ENCODE assay signal across 8 mouse cellular contexts in the genomic region with DNA sequence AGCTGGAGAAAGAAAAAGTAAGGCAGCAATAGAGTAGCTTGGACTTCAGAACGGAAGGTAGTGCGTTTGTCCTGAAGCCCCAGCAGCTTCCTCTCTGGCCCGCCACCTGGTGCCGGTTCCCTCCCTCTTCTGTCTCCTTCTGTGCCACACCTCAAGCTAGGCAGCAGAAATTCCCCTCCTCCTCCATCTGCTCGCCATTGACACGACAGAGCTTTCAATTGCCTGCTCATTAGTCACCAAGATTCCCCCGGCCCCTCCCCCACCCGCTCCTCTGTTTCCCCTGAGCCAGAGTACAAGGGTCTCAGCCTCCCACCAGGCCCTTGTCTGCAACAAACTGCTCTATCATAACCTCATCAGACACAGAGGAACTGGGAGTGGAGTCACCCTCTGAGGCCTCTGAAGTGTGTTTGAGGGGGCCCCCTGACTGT. TPM values are rescaled to one million over a fixed set of nuclear protein-coding genes. Genes with fewer than 3 reads are reported as not detected.
DNase-seq lines count a peak whose midpoint lies in the region; ATAC-seq lines count a peak whose summit lies in the region.

No protein-coding gene starts in this region.

- peaks cover 14% of the 10 kb centered on the region for H3K4me1 ChIP-seq in heart, embryonic 16.5 days (ENCODE audit: control insufficient read depth, insufficient read depth, low read length)
- H3K4me1 ChIP-seq in embryonic facial prominence, embryonic 11.5 days (ENCODE audit: control insufficient read depth, insufficient read depth, low read length), result peaks cover 11% of the 10 kb centered on the region
- peaks cover 58% of the 10 kb centered on the region for H3K4me1 ChIP-seq in limb, embryonic 10.5 days
- peaks cover 12% of the 10 kb centered on the region for H3K4me1 ChIP-seq in midbrain, embryonic 15.5 days

- peak overlapping the region; percentile 27; the same call in 1 of the 2 replicates for H3K27ac ChIP-seq in heart, embryonic 16.5 days (ENCODE audit: low read length)
- peak overlapping the region; percentile 88 for H3K27ac ChIP-seq in embryonic facial prominence, embryonic 11.5 days (replicated peaks; ENCODE audit: low read depth, low read length)
- H3K27ac ChIP-seq in limb, embryonic 10.5 days, result peak overlapping the region; percentile 89
- H3K27ac ChIP-seq in midbrain, embryonic 15.5 days, result no peak overlapping the region

- H3K36me3 ChIP-seq in heart, embryonic 16.5 days (ENCODE audit: control insufficient read depth, insufficient read depth), result no peaks in the 10 kb centered on the region
- H3K36me3 ChIP-seq in embryonic facial prominence, embryonic 11.5 days (replicated peaks; ENCODE audit: control insufficient read depth, insufficient read depth, low read depth, low read length), result no peaks in the 10 kb centered on the region
- no peaks in the 10 kb centered on the region for H3K36me3 ChIP-seq in limb, embryonic 10.5 days
- no peaks in the 10 kb centered on the region for H3K36me3 ChIP-seq in midbrain, embryonic 15.5 days (replicated peaks)

- intact Hi-C loops in heart, postnatal 10 days (cut with DNase I), result no loop called here

- H3K27me3 ChIP-seq in heart, embryonic 16.5 days (ENCODE audit: control insufficient read depth, insufficient read depth, low read length), result no peaks in the 10 kb centered on the region
- H3K27me3 ChIP-seq in embryonic facial prominence, embryonic 11.5 days (ENCODE audit: control insufficient read depth, insufficient read depth, low read length), result no peaks in the 10 kb centered on the region
- H3K27me3 ChIP-seq in limb, embryonic 10.5 days (ENCODE audit: low read depth, poor library complexity, severe bottlenecking), result peaks cover 32% of the 10 kb centered on the region
- no peaks in the 10 kb centered on the region for H3K27me3 ChIP-seq in midbrain, embryonic 15.5 days (replicated peaks)

- peak overlapping the region; percentile 27; the same call in 1 of the 2 replicates for H3K9ac ChIP-seq in heart, embryonic 16.5 days (ENCODE audit: low read length)
- peak overlapping the region; percentile 37 for H3K9ac ChIP-seq in embryonic facial prominence, embryonic 11.5 days (replicated peaks; ENCODE audit: low read length)
- H3K9ac ChIP-seq in midbrain, embryonic 15.5 days, result no peak overlapping the region

- WGBS in heart, embryonic 16.5 days, result 32% methylated on average over 8 of the region's 8 CpGs
- 5% methylated on average over 8 of the region's 8 CpGs for WGBS in embryonic facial prominence, embryonic 11.5 days
- 0% methylated on average over 8 of the region's 8 CpGs for WGBS in limb, embryonic 10.5 days
- WGBS in midbrain, embryonic 15.5 days, result 7% methylated on average over 8 of the region's 8 CpGs

- DNase-seq in heart, postnatal 10 days, result no peak
- DNase-seq in embryonic facial prominence, embryonic 11.5 days (ENCODE audit: low spot score), result peak; percentile 78
- DNase-seq in limb, embryonic 10.5 days (ENCODE audit: low spot score), result peak; percentile 87
- DNase-seq in right cerebral cortex, adult 2 months (ENCODE audit: low spot score in 2 of 2), result no peak
- no peak for DNase-seq in layer of hippocampus, postnatal 14 days (ENCODE audit: low spot score in 2 of 2)
- no peak for DNase-seq in ovary, postnatal 36 days (ENCODE audit: low spot score)

- no peaks in the 10 kb centered on the region for H3K9me3 ChIP-seq in heart, embryonic 16.5 days (replicated peaks; ENCODE audit: control insufficient read depth, low read length)
- no peaks in the 10 kb centered on the region for H3K9me3 ChIP-seq in embryonic facial prominence, embryonic 11.5 days (replicated peaks; ENCODE audit: control insufficient read depth, low read length)
- no peaks in the 10 kb centered on the region for H3K9me3 ChIP-seq in limb, embryonic 10.5 days (replicated peaks)
- no peaks in the 10 kb centered on the region for H3K9me3 ChIP-seq in midbrain, embryonic 15.5 days

- no peak overlapping the region for H3K4me3 ChIP-seq in heart, embryonic 16.5 days (ENCODE audit: low read length)
- no peak overlapping the region for H3K4me3 ChIP-seq in embryonic facial prominence, embryonic 11.5 days (ENCODE audit: low read depth, low read length)
- H3K4me3 ChIP-seq in limb, embryonic 10.5 days, result peak overlapping the region; percentile 20
- H3K4me3 ChIP-seq in midbrain, embryonic 15.5 days, result no peak overlapping the region

- H3K4me2 ChIP-seq in heart, embryonic 16.5 days (ENCODE audit: low read depth, low read length), result no peak overlapping the region
- H3K4me2 ChIP-seq in embryonic facial prominence, embryonic 11.5 days (ENCODE audit: low read depth, low read length), result no peak overlapping the region
- no peak overlapping the region for H3K4me2 ChIP-seq in midbrain, embryonic 15.5 days

- ATAC-seq in heart, embryonic 16.5 days (replicated peaks; ENCODE audit: extremely low read depth, insufficient read depth, low FRiP score), result 0 out of 2 replicates have a peak, but pooled peaks have one; percentile 30
- ATAC-seq in embryonic facial prominence, embryonic 11.5 days (replicated peaks; ENCODE audit: insufficient number of reproducible peaks, low FRiP score, low TSS enrichment, low read depth), result peak; percentile 81
- ATAC-seq in midbrain, embryonic 15.5 days (replicated peaks), result peak; percentile 39; the same call in 1 of the 2 replicates

RNA-seq across cellular contexts. Expression of gene 1700122O11Rik, which starts 48.1 kb away (rescaled TPM):
- polyA plus RNA-seq in heart, embryonic 16.5 days (2015; fragmentation: Nextera tagmentation; extraction: Ambion mirVana), result not detected in 2 replicates
- total RNA-seq in heart, postnatal 10 days (2021), result not detected
- polyA plus RNA-seq in embryonic facial prominence, embryonic 11.5 days (2014; fragmentation: Nextera tagmentation; extraction: Ambion mirVana), result not detected in 2 replicates
- not detected in 2 replicates for polyA plus RNA-seq in limb, embryonic 10.5 days (2016; fragmentation: Nextera tagmentation; extraction: Ambion mirVana)
- not detected in 2 replicates for polyA plus RNA-seq in midbrain, embryonic 15.5 days (2015; fragmentation: Nextera tagmentation; extraction: Ambion mirVana)
- not detected for total RNA-seq in layer of hippocampus, postnatal 14 days (2021)

Comparison
In these comparisons a context has a peak if more than half of its experiments do, and no peak if none do; other contexts are left out.
1. ATAC-seq: peak in every context shown above with its lines; median percentile 81 in embryonic facial prominence, embryonic 11.5 days; 39 in midbrain, embryonic 15.5 days; 30 in heart, embryonic 16.5 days.
2. DNase-seq: peak in embryonic facial prominence, embryonic 11.5 days (single experiment) and limb, embryonic 10.5 days (single experiment); none in heart, postnatal 10 days (0 of 2), right cerebral cortex, adult 2 months (0 of 2), layer of hippocampus, postnatal 14 days (0 of 2) and ovary, postnatal 36 days (single experiment).